Mouse (Mus musculus) limb, embryonic 10.5 days (tissue): ENCODE measurements at regions not wholly inside any gene's neighbourhood (a gene's known extent, or its start where the extent isn't known, plus 50 kb on each side); places are given as distances from the start of the nearest gene placed in this dataset.

ENCODE experiments used
- DNase-seq: peaks from one replicate; pipeline ENCODE4 v3.0.0-alpha.2; 2017; ENCODE audit warnings: low spot score
- H3K27ac ChIP-seq: fragments of 300-500 bp; sonication (generic); 2 replicates; pipeline ENCODE4 v1.5.1; 2016; ENCODE audit warnings: mild to moderate bottlenecking
- H3K27me3 ChIP-seq: fragments of 300-500 bp; sonication (generic); 2 replicates; pipeline ENCODE4 v1.6.1; 2016; ENCODE audit warnings: low read depth, mild to moderate bottlenecking; ENCODE audit not compliant: poor library complexity, severe bottlenecking
- H3K36me3 ChIP-seq: fragments of 300-500 bp; sonication (generic); 2 replicates; pipeline ENCODE4 v1.6.1; 2016; ENCODE audit warnings: mild to moderate bottlenecking, moderate library complexity
- H3K4me1 ChIP-seq: fragments of 300-500 bp; sonication (generic); 2 replicates; pipeline ENCODE4 v1.6.1; 2016
- H3K4me3 ChIP-seq: fragments of 300-500 bp; sonication (generic); 2 replicates; pipeline ENCODE4 v1.5.1; 2016; ENCODE audit warnings: mild to moderate bottlenecking, moderate library complexity
- H3K9me3 ChIP-seq: fragments of 300-500 bp; sonication (generic); replicated peaks from 2 replicates; pipeline ENCODE4 v1.6.1; 2016; ENCODE audit warnings: mild to moderate bottlenecking
- WGBS: fragments of 180-500 bp; shearing (Covaris S2); methylation state at CpG from one replicate; pipeline ENCODE4 v1.1.7; 2016; 5-methylcytosine and 5-hydroxymethylcytosine counted together

- Histone ChIP-seq H3K4me3 (no peak overlapping the region), H3K4me1 (peaks cover 8% of the 10 kb centered on the region), H3K36me3 (no peaks in the 10 kb centered on the region), H3K27me3 (no peaks in the 10 kb centered on the region), H3K9me3 (no peaks in the 10 kb centered on the region), H3K27ac (no peak overlapping the region)
- WGBS, result 93% methylated on average over 6 of the region's 6 CpGs
- DNase-seq, result no peak
Measured at GRCm38 (mm10) chr5:47794639-47795272, 188.2 kb upstream of the Slit2 start.

- Histone ChIP-seq H3K9me3 (no peaks in the 10 kb centered on the region), H3K4me1 (peaks cover 8% of the 10 kb centered on the region), H3K4me3 (no peak overlapping the region), H3K36me3 (no peaks in the 10 kb centered on the region), H3K27me3 (no peaks in the 10 kb centered on the region), H3K27ac (no peak overlapping the region)
- DNase-seq, result no peak
- 90% methylated on average over 3 of the region's 3 CpGs for WGBS
Measured at GRCm38 (mm10) chr5:47795273-47795672, 187.7 kb upstream of the Slit2 start.

- WGBS, result 92% methylated on average over 1 of the region's 1 CpGs
- Histone ChIP-seq H3K27me3 (no peaks in the 10 kb centered on the region), H3K36me3 (no peaks in the 10 kb centered on the region), H3K4me1 (no peaks in the 10 kb centered on the region), H3K4me3 (no peak overlapping the region), H3K9me3 (no peaks in the 10 kb centered on the region), H3K27ac (no peak overlapping the region)
- DNase-seq, result no peak
Measured at GRCm38 (mm10) chr5:47820936-47821335, 162.0 kb upstream of the Slit2 start.

- Histone ChIP-seq H3K27ac (no peak overlapping the region), H3K9me3 (no peaks in the 10 kb centered on the region), H3K4me3 (no peak overlapping the region), H3K27me3 (no peaks in the 10 kb centered on the region), H3K36me3 (no peaks in the 10 kb centered on the region), H3K4me1 (no peaks in the 10 kb centered on the region)
- no peak for DNase-seq
- WGBS, result 94% methylated on average over 3 of the region's 3 CpGs
Measured at GRCm38 (mm10) chr5:47837998-47838397, 144.9 kb upstream of the Slit2 start.

GRCm38 (mm10) chr5:47869701-47870100, 113.2 kb upstream of the Slit2 start:
- H3K36me3 ChIP-seq, result no peaks in the 10 kb centered on the region
- no peak for DNase-seq
- no peak overlapping the region for H3K27ac ChIP-seq
- H3K27me3 ChIP-seq, result no peaks in the 10 kb centered on the region
- H3K4me3 ChIP-seq, result no peak overlapping the region
- H3K9me3 ChIP-seq, result no peaks in the 10 kb centered on the region
- 0 out of 2 replicates have a peak, but pooled peaks cover 7% of the 10 kb centered on the region for H3K4me1 ChIP-seq
- WGBS, result 52% methylated on average over 5 of the region's 5 CpGs
